Mouse (Mus musculus) liver, embryonic 14.5 days (tissue): Measurements from ENCODE around the gene Zbtb25. TPM values are rescaled to one million over a fixed set of nuclear protein-coding genes. Genes with fewer than 3 reads are reported as not detected.

Experiments
- ATAC-seq: fragments of 200-750 bp; cut with Nextera tagmentation; 2 replicates; pipeline ENCODE4 v1.8.0; 2017; ENCODE audit warnings: moderate number of reproducible peaks, mild to moderate bottlenecking, moderate library complexity; ENCODE audit not compliant: insufficient read depth
- DNase-seq, 3 experiments: peaks; one replicate each; pipeline ENCODE4 v3.0.0-alpha.2; 2012 to 2013; ENCODE audit warnings: low read depth in 3 of 3, low spot score in 3 of 3
- H3K27ac ChIP-seq: fragments of 300-500 bp; sonication (generic); 2 replicates; pipeline ENCODE4 v1.5.1; 2014; ENCODE audit warnings: moderate library complexity, mild to moderate bottlenecking, control low read depth, inconsistent platforms
- H3K27me3 ChIP-seq: fragments of 300-500 bp; sonication (generic); 2 replicates; pipeline ENCODE4 v1.6.1; 2014; ENCODE audit warnings: mild to moderate bottlenecking, low read length, moderate library complexity; ENCODE audit not compliant: control insufficient read depth, insufficient read depth
- H3K36me3 ChIP-seq: fragments of 300-500 bp; sonication (generic); replicated peaks from 2 replicates; pipeline ENCODE4 v1.6.1; 2014; ENCODE audit warnings: low read depth; ENCODE audit not compliant: control insufficient read depth, insufficient read depth
- H3K4me1 ChIP-seq, 2 experiments: fragments of 200-500 bp in 1 of 2; fragments of 300-500 bp in 1 of 2; sonication (generic) in 1 of 2; replicated peaks; 2 replicates each; pipeline ENCODE4 v1.6.1; 2012 to 2014; ENCODE audit warnings: antibody characterized with exemption in 1 of 2, inconsistent platforms in 1 of 2, low read length in 1 of 2; ENCODE audit not compliant: control insufficient read depth in 2 of 2, insufficient read depth in 2 of 2
- H3K4me2 ChIP-seq: fragments of 300-500 bp; sonication (generic); 2 replicates; pipeline ENCODE4 v1.6.1; 2014; ENCODE audit warnings: low read depth, mild to moderate bottlenecking, control low read depth, moderate library complexity
- H3K4me3 ChIP-seq, 2 experiments: fragments of 200-500 bp in 1 of 2; fragments of 300-500 bp in 1 of 2; sonication (generic) in 1 of 2; 2 replicates each; pipeline ENCODE4 v1.5.1; 2012 to 2014; ENCODE audit warnings: low read depth in 2 of 2, low read length in 2 of 2, mild to moderate bottlenecking in 2 of 2, control low read depth in 1 of 2, inconsistent platforms in 1 of 2, moderate library complexity in 1 of 2; ENCODE audit not compliant: insufficient read depth in 1 of 2
- H3K9ac ChIP-seq: fragments of 300-500 bp; sonication (generic); replicated peaks from 2 replicates; pipeline ENCODE4 v1.6.1; 2014; ENCODE audit warnings: mild to moderate bottlenecking, control low read depth, moderate library complexity
- H3K9me3 ChIP-seq: fragments of 300-500 bp; sonication (generic); 2 replicates; pipeline ENCODE4 v1.6.1; 2016; ENCODE audit warnings: low read length, mixed read lengths; ENCODE audit not compliant: control insufficient read depth
- CTCF ChIP-seq: IDR thresholded peaks from 2 replicates; pipeline ENCODE4 v1.5.1; 2016; ENCODE audit warnings: antibody characterized with exemption, low read depth, control low read depth
- EP300 ChIP-seq: IDR thresholded peaks from 2 replicates; pipeline ENCODE4 v1.6.1; 2016; ENCODE audit warnings: antibody characterized with exemption, low read depth
- WGBS: fragments of 180-500 bp; shearing (Covaris S2); extraction: QIAGEN DNeasy Blood & Tissue Kit; methylation state at CpG from one replicate; pipeline ENCODE4 v1.1.7; 2014; ENCODE audit not compliant: insufficient replicate concordance; 5-methylcytosine and 5-hydroxymethylcytosine counted together
- polyA plus RNA-seq, 2 experiments: library from polyadenylated mRNA; depleted of rRNA in 1 of 2; stranded (reverse) in 1 of 2; unstranded in 1 of 2; fragments of >200 nt; fragmentation: Nextera tagmentation in 1 of 2; extraction: Ambion mirVana in 1 of 2; gene quantifications; 2 replicates each; pipeline versions ENCODE4 v1.2.1 to v1.2.3; 2012 to 2014

Gene Zbtb25
- polyA plus RNA-seq, 2 experiments = 5.1 to 7.2 TPM

- DNase-seq (no peak), ATAC-seq (no peak)
- H3K9ac ChIP-seq = no peak overlapping the region
- H3K4me2 ChIP-seq = peak overlapping the region; percentile 22; the same call in 1 of the 2 replicates
- H3K9me3 ChIP-seq = no peaks in the 10 kb centered on the region
- WGBS = 89% methylated on average over 6 of the region's 6 CpGs
- no peak overlapping the region for H3K4me3 ChIP-seq
- H3K4me1 ChIP-seq = peaks cover 45 to 59% of the 10 kb centered on the region in 2 experiments
- no peaks in the 10 kb centered on the region; the same call in 1 of the 2 replicates for H3K36me3 ChIP-seq
- no peak overlapping the region for H3K27ac ChIP-seq
- TF ChIP-seq EP300 (no peak), CTCF (no peak)
- no peaks in the 10 kb centered on the region for H3K27me3 ChIP-seq
Observed at GRCm38 (mm10) chr12:76377059-76377458, 7.7 kb upstream of the Zbtb25 start.

- WGBS = 14% methylated on average over 7 of the region's 7 CpGs
- ATAC-seq = peak; percentile 50; the same call in 1 of the 2 replicates
- H3K9ac ChIP-seq = peak overlapping the region; percentile 36; the same call in 1 of the 2 replicates
- H3K27ac ChIP-seq = peak overlapping the region; percentile 7
- no peaks in the 10 kb centered on the region for H3K27me3 ChIP-seq
- H3K4me1 ChIP-seq = peaks cover 49 to 61% of the 10 kb centered on the region in 2 experiments
- TF ChIP-seq EP300 (no peak), CTCF (peak; percentile 92)
- no peaks in the 10 kb centered on the region; the same call in 1 of the 2 replicates for H3K36me3 ChIP-seq
- peak in 1 of 3 experiments; percentile 44 for DNase-seq
- H3K9me3 ChIP-seq = no peaks in the 10 kb centered on the region
- H3K4me3 ChIP-seq = no peak overlapping the region
- peak overlapping the region; percentile 62 for H3K4me2 ChIP-seq
Observed at GRCm38 (mm10) chr12:76376649-76377048, 7.2 kb upstream of the Zbtb25 start.

- H3K4me3 ChIP-seq = no peak overlapping the region
- DNase-seq = peak; percentile 59 to 71 (median 64)
- peak overlapping the region; percentile 62 for H3K4me2 ChIP-seq
Observed at GRCm38 (mm10) chr12:76375506-76375905, 6.1 kb upstream of the Zbtb25 start.

GRCm38 (mm10) chr12:76374911-76375310, 5.5 kb upstream of the Zbtb25 start:
- peak overlapping the region; percentile 55 for H3K27ac ChIP-seq
- H3K4me2 ChIP-seq = peak overlapping the region; percentile 62
- H3K4me3 ChIP-seq = peak overlapping the region in 1 of 2 experiments; percentile 10; a peak in 1 of 4 replicates
- H3K27me3 ChIP-seq = no peaks in the 10 kb centered on the region
- ATAC-seq = no peak
- TF ChIP-seq CTCF (no peak), EP300 (no peak)
- 56% methylated on average over 4 of the region's 4 CpGs for WGBS
- H3K4me1 ChIP-seq = peaks cover 51 to 57% of the 10 kb centered on the region in 2 experiments
- DNase-seq = no peak
- peak overlapping the region; percentile 41 for H3K9ac ChIP-seq
- no peaks in the 10 kb centered on the region for H3K9me3 ChIP-seq
- H3K36me3 ChIP-seq = no peaks in the 10 kb centered on the region; the same call in 1 of the 2 replicates

More at GRCm38 (mm10) chr12:76375506-76375905, 6.1 kb upstream of the Zbtb25 start:
- Histone ChIP-seq H3K9ac (peak overlapping the region; percentile 41), H3K36me3 (no peaks in the 10 kb centered on the region; the same call in 1 of the 2 replicates), H3K9me3 (no peaks in the 10 kb centered on the region), H3K27ac (peak overlapping the region; percentile 55), H3K27me3 (no peaks in the 10 kb centered on the region), H3K4me1 (peaks cover 51 to 61% of the 10 kb centered on the region in 2 experiments)
- WGBS = 17% methylated on average over 3 of the region's 3 CpGs
- peak; percentile 66 for ATAC-seq
- TF ChIP-seq EP300 (peak; percentile 83), CTCF (no peak)

- Histone ChIP-seq H3K4me1 (peaks cover 51 to 54% of the 10 kb centered on the region in 2 experiments), H3K4me3 (no peak overlapping the region), H3K27ac (no peak overlapping the region; the same call in 1 of the 2 replicates), H3K27me3 (no peaks in the 10 kb centered on the region), H3K9me3 (no peaks in the 10 kb centered on the region), H3K36me3 (no peaks in the 10 kb centered on the region; the same call in 1 of the 2 replicates), H3K4me2 (0 out of 2 replicates have a peak overlapping the region, but pooled peaks have one; percentile 7), H3K9ac (no peak overlapping the region)
- TF ChIP-seq CTCF = no peak
- no peak for TF ChIP-seq EP300
- DNase-seq (no peak), ATAC-seq (no peak)
- 68% methylated on average over 6 of the region's 6 CpGs for WGBS
Observed at GRCm38 (mm10) chr12:76373991-76374390, 4.6 kb upstream of the Zbtb25 start.
